Mouse (Mus musculus) cerebral cortex, adult 2 months (tissue): ENCODE measurements around the gene Wasf2.

ENCODE experiments used
- WGBS: fragments of 180-500 bp; shearing (Covaris S2); methylation state at CpG from one replicate; pipeline ENCODE4 v1.1.7; 2018; 5-methylcytosine and 5-hydroxymethylcytosine counted together

The Wasf2 gene

DNA sequence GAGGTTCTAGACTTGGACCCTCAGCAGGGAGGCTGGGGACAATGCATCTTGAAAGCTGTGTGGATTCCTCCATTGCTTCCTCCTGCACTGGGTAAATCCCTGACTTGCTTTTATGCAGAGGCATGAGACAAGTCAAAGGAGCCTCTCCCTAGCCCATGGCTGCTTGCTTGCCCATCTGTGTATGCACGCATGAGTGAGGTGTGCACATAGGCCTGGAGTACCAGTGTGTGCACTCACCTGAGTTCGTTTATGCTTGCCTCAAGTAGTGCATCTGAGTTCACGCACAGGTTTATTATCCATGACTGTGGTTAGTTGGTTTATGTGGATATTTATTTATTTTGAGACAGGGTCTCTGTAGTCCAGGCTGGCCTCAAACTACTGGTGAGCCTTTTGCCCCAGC, 71.9 kb downstream of the Wasf2 start:
- WGBS: 96% methylated on average over 3 of the region's 3 CpGs

- 58% methylated on average over 3 of the region's 3 CpGs for WGBS
Measured at GRCm38 (mm10) chr4:133203591-133203990, 73.3 kb downstream of the Wasf2 start.

GRCm38 (mm10) chr4:133204379-133204778, 74.1 kb downstream of the Wasf2 start:
- WGBS: 66% methylated on average over 7 of the region's 7 CpGs

GRCm38 (mm10) chr4:133209366-133209765, 79.1 kb downstream of the Wasf2 start:
- WGBS: 9% methylated on average over 11 of the region's 11 CpGs

DNA sequence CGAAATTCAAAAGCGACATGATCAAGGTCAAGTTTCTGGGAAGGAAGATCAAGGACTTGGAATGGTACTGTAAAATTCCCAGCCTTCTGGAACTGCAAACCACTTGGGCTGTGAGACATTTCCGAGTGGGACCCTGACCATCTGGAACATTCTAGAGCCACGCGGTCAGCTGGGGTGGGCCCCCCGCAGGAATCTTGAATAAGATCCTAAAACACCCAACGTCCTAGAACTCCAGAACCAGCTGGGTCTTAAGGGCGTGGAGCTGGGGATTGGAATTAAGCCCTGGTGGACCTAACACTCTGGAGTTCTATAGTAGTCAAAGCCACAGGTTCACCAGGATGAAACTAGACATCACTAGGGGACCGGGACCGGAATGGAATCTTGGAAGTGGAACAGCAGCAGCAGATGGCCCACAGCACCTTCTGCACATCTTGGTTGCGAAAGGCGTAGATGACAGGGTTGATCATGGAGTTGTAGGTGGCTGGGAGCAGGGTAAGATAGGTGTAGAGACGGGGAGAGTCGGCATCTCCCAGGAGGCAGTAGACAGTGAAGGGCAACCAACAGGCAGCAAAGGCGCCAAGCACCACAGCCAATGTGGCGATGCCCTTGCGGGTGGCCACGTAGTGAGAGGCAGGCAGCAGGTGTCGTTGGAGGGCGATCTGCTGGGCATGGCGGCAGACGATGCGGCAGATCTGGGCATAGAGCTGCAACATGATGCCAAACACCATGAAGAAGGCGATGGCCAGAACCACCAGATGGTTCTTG, 79.9 kb downstream of the Wasf2 start:
- WGBS: 85% methylated on average over 24 of the region's 24 CpGs

DNA sequence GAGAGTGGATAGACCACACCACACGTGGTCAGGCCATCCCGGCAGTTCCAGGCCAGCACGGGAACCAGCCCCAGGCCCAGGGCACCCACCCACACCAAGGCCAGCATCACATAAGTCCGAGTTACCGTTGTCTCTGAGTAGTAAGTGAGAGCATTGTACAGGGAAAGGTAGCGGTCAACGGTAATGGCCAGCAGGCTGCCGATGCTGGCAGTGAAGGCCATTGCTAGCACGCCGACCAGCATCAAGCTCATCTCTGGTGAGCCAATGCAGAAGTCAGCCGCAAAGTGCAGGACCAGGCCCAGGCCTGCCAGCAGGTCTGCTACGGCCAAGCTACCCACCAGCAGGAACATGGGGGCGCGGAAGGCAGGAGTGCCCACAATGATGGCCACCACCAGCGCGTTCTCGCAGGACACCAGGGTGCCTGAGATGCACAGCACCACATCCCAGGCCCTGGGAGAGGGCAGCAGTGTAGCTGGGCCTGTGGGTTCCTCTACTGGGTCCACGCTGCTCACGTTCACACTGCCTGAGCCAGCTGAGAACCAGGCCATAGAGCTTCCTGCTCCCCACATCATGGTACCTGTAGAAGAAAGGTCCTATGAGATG, 80.6 kb downstream of the Wasf2 start:
- WGBS: 93% methylated on average over 19 of the region's 19 CpGs

DNA sequence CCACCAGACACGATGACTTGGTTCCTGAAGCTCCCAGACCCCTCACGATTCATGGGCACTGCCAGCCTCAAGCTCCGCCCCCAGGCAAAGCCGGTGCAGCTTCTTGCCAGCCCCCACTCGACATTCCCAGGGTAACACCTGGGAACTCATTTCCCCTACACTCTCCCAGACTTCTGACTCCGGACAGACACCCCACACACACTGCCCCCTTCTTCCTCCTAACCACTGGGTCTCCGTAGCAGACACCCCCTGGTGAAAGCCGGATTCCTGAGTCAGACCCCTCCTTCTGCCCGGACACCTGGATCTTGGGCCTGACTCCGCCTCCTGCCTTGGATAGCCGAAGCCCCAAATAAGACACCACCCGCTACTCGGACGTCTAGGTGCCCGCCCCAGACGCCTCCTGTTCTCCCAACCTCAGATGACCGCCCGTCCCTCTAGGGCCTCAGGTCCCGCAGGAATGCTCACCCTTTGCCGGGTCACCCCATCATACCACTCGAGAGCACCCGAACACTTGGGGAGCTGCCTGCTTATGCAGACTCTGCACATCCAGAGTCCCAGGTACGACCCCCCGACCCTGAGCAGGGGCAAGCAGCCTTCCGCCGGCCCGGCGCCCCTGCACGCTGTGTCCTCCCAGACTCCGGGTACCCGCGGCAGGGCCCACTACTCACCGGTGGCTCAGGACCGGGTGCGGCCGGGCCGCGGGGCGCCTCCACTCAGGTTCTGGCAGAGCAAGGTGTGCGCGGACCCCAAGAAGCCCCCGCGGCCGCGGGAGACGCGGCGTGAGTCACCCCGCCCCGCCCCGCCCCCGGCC, 81.7 kb downstream of the Wasf2 start, which contains the start of the genes Cd164l2 and Gpr3:
Gene Cd164l2 (plus strand): TSS at position 381 of the 811 bp plus-strand sequence.
Gene Gpr3 (minus strand): TSS at position 786 of the 811 bp plus-strand sequence.
- 2% methylated on average over 52 of the region's 52 CpGs for WGBS

GRCm38 (mm10) chr4:133212562-133213267, 82.4 kb downstream of the Wasf2 start:
- 1% methylated on average over 44 of the region's 44 CpGs for WGBS

DNA sequence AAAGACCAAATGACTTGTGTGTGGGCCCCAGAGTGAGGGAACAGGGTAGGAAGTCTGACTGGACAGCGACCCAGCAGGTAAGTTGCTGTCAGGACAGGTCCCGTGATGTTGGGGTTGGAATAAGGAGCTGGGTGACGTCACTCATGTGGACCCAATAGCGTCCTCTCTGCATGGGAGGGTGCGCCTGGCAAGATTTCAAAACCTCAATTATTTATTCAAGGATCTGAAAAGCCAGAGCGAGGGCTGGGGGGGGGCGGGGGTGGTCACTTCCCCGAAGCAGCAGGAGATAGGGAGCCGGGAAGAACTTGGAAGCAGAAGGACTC, 82.9 kb downstream of the Wasf2 start:
- WGBS: 1% methylated on average over 9 of the region's 9 CpGs

GRCm38 (mm10) chr4:133213661-133214060, 83.4 kb downstream of the Wasf2 start:
- 54% methylated on average over 10 of the region's 10 CpGs for WGBS

DNA sequence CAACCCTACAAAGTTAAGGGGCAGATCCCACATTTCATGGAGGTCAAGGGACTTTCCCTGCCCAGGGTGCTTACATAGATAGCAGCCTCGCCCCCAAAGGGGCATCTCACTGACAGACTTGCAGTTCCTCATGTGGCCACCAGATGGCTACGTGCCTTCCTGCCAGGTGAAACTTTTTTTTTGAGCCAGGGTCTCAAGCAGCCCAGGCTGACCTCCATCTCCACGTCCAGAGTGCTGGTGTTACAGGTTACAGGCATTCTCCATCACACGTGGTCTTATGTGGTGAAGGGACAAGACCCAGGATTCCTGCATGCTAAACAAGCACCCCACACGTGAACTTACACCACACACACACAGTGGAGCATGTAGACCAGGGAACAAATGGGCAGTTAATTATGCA, 87.3 kb downstream of the Wasf2 start:
- 11% methylated on average over 5 of the region's 5 CpGs for WGBS

DNA sequence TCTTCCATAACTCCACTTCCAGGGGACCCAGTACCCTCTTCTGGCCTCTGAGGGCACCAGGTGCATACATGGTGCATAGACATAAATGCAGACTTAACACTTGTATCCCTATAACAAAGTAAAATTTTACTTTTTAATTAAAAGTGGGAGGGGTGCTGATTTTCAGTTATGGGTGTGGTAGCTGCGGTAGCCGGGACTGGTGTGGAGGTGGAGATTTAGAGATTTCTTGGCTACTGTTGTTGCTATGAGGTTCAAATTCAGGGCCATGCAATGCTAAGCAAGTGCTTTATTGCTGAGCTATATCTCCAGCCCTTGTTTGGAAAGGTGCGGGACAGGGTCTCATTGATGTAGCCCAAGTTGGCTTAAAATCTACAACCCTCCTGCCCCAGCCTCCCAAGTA, 88.4 kb downstream of the Wasf2 start:
- WGBS: 84% methylated on average over 3 of the region's 3 CpGs

DNA sequence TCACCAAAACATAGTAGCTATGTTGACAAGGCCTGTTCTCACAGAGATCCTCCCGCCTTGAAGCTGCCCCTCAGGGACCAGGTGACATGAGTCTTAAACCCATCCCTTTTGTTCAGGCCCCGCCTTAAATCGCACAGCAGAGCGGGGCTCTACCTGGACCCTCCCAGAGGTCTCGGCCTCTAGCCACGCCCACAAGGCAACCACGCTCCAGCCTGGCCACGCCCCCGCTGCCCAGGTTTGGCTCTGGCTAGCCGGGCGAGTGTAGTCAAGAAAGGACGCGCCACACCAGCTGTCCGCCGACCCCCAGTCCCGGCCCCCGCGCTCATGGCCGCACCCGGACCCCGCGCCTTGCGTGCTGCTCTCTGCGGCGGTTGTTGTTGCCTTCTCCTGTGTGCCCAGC, 90.4 kb downstream of the Wasf2 start:
- 11% methylated on average over 25 of the region's 25 CpGs for WGBS

GRCm38 (mm10) chr4:133221701-133222100, 91.4 kb downstream of the Wasf2 start:
- 90% methylated on average over 8 of the region's 8 CpGs for WGBS

- 68% methylated on average over 5 of the region's 5 CpGs for WGBS
Measured at GRCm38 (mm10) chr4:133223875-133224274, 93.6 kb downstream of the Wasf2 start.

DNA sequence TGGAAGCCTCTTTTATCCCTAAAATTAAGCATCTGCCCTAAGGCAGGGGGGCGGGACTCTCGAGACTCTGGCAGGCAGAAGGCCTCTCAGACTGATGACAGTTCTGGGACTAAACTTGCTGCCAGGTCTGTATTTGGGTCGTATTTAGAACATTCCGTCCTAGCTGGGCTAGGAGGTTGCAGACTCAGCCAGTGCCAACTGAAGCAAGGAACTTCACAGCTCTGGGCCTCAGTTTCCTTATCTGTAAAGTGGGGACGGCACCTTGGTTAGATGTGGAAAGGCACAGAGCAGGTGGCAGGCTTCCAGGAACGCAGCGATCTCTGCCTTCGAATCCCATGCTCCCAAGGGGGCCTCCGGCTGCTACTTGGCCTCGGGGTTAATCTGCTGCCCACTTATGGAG, 95.8 kb downstream of the Wasf2 start:
- 63% methylated on average over 10 of the region's 10 CpGs for WGBS

DNA sequence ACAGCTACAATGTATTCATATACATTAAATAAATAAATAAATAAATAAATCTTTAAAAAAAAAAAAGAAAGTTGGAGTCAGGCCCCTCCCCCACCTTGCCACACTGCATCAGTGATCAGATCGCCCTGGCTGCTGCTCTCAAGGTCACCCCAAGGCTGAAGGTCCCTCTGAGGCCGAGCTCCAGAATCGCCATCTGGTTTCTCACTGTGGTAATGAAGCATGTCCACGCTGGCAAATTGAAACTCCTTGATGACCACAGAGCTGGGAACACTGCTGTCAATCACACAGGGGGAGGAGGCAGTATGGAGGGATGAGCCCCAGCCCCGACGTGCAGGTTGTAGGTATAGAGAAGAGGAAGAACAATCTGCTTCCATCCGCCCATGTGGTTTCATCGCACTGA, 97.3 kb downstream of the Wasf2 start:
- 64% methylated on average over 8 of the region's 8 CpGs for WGBS

DNA sequence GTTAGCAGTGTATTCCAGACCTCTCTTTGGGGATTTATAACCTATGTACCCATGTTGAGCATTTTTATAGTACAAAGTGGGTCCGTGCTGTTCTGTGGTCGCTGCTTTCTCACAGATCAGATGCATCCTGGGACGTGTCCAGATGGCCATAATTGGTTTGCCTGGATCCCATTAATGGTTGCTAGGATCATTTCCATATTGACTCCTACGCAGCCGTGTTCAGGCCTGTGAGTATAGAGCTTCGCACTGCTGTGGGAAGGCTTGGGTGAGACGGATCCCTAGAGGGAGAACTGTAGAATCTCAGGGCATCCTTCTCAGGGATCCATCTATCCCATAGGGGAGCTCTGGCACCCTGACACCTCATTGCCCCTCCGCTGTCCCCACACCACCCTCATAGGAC, 99.3 kb downstream of the Wasf2 start:
- WGBS: 79% methylated on average over 8 of the region's 8 CpGs

DNA sequence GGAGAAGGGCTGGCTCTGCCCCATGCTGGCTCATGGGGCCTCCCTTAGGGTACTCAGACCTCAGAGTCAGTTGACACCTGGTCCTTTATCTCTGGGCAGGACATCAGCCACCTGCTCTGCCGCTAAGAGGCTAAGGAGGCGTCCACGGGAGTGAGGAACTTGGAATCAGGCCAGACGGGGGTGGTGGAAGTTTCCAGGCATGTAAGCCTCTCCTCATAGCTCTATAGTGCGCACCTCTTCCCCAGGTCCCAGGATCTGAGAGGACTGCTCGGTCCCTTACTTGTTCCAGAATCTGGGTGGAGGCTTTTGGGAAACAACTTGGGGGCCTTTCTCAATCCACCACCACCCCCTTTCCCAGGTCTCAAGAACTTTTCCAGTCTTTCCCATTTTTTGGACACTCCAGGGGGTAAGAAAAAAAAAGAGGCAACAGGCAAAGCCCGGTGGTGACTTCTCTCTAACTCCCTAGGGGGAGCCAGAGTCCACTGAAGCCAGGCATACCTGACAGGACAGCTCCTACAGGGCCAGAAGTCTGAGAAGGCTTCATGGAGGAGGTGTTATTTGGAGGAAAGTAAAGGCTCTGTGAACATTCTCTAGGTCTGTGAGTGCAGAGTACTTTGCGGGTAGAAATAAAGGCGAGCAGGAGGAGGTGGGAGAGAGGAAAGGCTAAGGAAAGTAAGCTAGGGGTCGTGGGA, 103.1 kb downstream of the Wasf2 start:
- 45% methylated on average over 10 of the region's 10 CpGs for WGBS

DNA sequence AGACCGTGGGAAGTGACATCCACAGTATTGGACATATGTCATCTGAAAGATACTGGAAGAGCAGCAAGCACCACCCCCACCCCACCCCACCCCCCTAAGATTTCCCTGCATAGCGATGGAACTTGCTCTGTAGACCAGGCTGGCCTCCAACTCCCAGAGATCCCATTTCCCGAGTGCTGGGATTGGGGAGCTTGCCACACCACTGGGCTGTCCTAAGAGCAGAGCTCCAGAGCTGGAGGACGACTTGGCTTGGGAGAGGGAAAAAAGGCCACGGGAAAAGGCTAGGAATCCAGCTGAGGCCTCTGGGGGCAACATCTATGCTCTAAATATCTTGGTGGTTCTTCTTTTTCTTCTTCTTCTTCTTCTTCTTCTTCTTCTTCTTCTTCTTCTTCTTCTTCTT, 104.5 kb downstream of the Wasf2 start:
- WGBS: 72% methylated on average over 5 of the region's 5 CpGs

DNA sequence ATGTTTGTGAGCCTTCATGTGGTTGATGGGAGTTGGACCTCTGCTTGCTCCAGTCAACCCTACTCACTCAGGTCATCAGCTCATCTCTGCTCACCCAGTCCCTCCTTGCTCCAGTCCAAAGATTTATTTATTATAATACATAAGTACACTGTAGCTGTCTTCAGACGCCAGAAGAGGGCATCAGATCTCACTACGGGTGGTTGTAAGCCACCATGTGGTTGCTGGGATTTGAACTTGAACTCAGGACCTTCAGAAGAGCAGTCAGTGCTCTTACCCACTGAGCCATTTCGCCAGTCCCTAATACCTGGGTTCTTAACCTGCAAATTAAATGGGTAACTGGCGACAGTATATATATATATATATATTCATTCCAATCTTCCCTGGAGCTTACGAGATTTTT, 105.1 kb downstream of the Wasf2 start:
- WGBS: 82% methylated on average over 5 of the region's 5 CpGs
